Mouse (Mus musculus) embryonic facial prominence, embryonic 15.5 days (tissue): ENCODE measurements around the gene Fbn1. TPM values are rescaled to one million over a fixed set of nuclear protein-coding genes. Genes with fewer than 3 reads are reported as not detected.

Source experiments
- ATAC-seq: fragments of 200-750 bp; cut with Nextera tagmentation; 2 replicates; pipeline ENCODE4 v1.8.0; 2017; ENCODE audit warnings: low read depth, moderate TSS enrichment; ENCODE audit not compliant: insufficient number of reproducible peaks, low FRiP score, low TSS enrichment
- H3K27ac ChIP-seq: fragments of 300-500 bp; sonication (generic); replicated peaks from 2 replicates; pipeline ENCODE4 v1.5.1; 2015; ENCODE audit warnings: mild to moderate bottlenecking, inconsistent platforms
- H3K27me3 ChIP-seq: fragments of 300-500 bp; sonication (generic); 2 replicates; pipeline ENCODE4 v1.6.1; 2015; ENCODE audit warnings: inconsistent platforms
- H3K36me3 ChIP-seq: fragments of 300-500 bp; sonication (generic); 2 replicates; pipeline ENCODE4 v1.6.1; 2015; ENCODE audit warnings: mild to moderate bottlenecking, inconsistent platforms
- H3K4me1 ChIP-seq: fragments of 300-500 bp; sonication (generic); 2 replicates; pipeline ENCODE4 v1.6.1; 2015; ENCODE audit warnings: inconsistent platforms
- H3K4me2 ChIP-seq: fragments of 300-500 bp; sonication (generic); replicated peaks from 2 replicates; pipeline ENCODE4 v1.6.1; 2015; ENCODE audit warnings: mild to moderate bottlenecking, inconsistent platforms
- H3K4me3 ChIP-seq: fragments of 300-500 bp; sonication (generic); replicated peaks from 2 replicates; pipeline ENCODE4 v1.5.1; 2015; ENCODE audit warnings: mild to moderate bottlenecking, inconsistent platforms
- H3K9ac ChIP-seq: fragments of 300-500 bp; sonication (generic); 2 replicates; pipeline ENCODE4 v1.6.1; 2015; ENCODE audit warnings: inconsistent platforms
- H3K9me3 ChIP-seq: fragments of 300-500 bp; sonication (generic); replicated peaks from 2 replicates; pipeline ENCODE4 v1.6.1; 2016; ENCODE audit warnings: inconsistent platforms
- WGBS: fragments of 180-500 bp; shearing (Covaris S2); methylation state at CpG from one replicate; pipeline ENCODE4 v1.1.7; 2015; 5-methylcytosine and 5-hydroxymethylcytosine counted together
- polyA plus RNA-seq: library from polyadenylated mRNA; unstranded; fragments of >200 nt; fragmentation: Nextera tagmentation; extraction: Ambion mirVana; gene quantifications from 2 replicates; pipeline ENCODE4 v1.2.1, GENCODE M21; 2015

The Fbn1 gene
- polyA plus RNA-seq: 24.5 and 27.2 TPM in 2 replicates

DNA sequence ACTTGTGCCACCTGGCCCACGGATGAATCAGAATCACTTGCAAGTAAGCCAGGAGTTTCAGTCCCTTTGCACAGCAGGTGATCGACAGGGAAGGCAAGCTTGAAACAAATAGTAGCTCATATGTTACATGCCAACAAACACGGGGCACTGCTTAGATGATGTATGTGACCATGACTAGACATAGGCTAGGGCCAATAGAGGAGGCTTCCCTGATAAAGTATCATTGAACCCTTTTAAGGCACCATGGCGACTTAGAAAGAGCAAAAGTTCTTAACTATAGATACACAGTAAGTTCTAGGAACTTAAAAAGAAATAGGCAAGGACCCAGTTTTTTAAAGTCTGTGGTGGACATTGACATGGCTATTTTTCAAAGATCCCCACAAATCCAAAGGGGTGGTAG lies at the start of gene Fbn1:
Fbn1 (minus strand) TSS at position 101 of the 400 bp plus-strand sequence.
- H3K27ac ChIP-seq: peak within 1 kb of the TSS; percentile 95
- peak within 1 kb of the TSS; percentile 49 for H3K9ac ChIP-seq
- H3K36me3 ChIP-seq: no peaks in the 10 kb centered on the region
- peak within 1 kb of the TSS; percentile 80 for H3K4me3 ChIP-seq
- H3K9me3 ChIP-seq: no peaks in the 10 kb centered on the region
- H3K27me3 ChIP-seq: no peaks in the 10 kb centered on the region
- WGBS: 84% methylated on average over 4 of the region's 4 CpGs
- H3K4me2 ChIP-seq: peak within 1 kb of the TSS; percentile 88
- peaks cover 15% of the 10 kb centered on the region; the same call in 1 of the 2 replicates for H3K4me1 ChIP-seq
- no peak for ATAC-seq

DNA sequence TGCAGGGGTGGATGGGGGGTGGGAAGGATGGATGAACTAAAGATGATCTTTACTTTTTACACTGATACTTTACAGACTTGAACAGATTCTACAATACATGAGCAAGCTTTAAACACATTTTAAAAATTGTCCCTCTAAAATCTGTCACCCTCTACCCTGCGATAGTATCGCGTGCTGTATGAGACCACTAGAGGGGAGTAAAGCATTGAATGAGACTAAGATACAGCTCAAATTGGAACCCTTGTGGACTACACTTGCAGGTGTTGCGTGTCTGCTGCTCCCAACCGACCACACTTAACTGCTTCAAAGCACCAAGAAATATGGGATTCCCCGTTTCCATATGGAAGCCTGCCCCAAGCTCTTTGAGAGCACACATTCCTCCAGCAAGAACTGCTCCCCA lies 48.0 kb upstream of the Fbn1 start:
- H3K4me1 ChIP-seq: peaks cover 11% of the 10 kb centered on the region
- H3K9ac ChIP-seq: no peak overlapping the region
- 0 out of 2 replicates have a peak, but pooled peaks cover 4% of the 10 kb centered on the region for H3K9me3 ChIP-seq
- WGBS: 68% methylated on average over 6 of the region's 6 CpGs
- H3K27me3 ChIP-seq: no peaks in the 10 kb centered on the region
- ATAC-seq: no peak
- no peak overlapping the region for H3K4me2 ChIP-seq
- no peaks in the 10 kb centered on the region for H3K36me3 ChIP-seq
- no peak overlapping the region for H3K27ac ChIP-seq
- H3K4me3 ChIP-seq: no peak overlapping the region

- Histone ChIP-seq H3K9ac (no peak overlapping the region), H3K4me3 (no peak overlapping the region), H3K36me3 (no peaks in the 10 kb centered on the region), H3K4me2 (no peak overlapping the region), H3K27me3 (no peaks in the 10 kb centered on the region), H3K27ac (no peak overlapping the region), H3K9me3 (no peaks in the 10 kb centered on the region), H3K4me1 (no peaks in the 10 kb centered on the region)
- WGBS: 39% methylated on average over 1 of the region's 1 CpGs
- ATAC-seq: no peak
Observed at GRCm38 (mm10) chr2:125548806-125549578, 41.2 kb upstream of the Fbn1 start.

GRCm38 (mm10) chr2:125544986-125545385 lies 37.2 kb upstream of the Fbn1 start:
- no peaks in the 10 kb centered on the region for H3K4me1 ChIP-seq
- no peak for ATAC-seq
- no peak overlapping the region for H3K4me2 ChIP-seq
- H3K9me3 ChIP-seq: no peaks in the 10 kb centered on the region
- H3K36me3 ChIP-seq: no peaks in the 10 kb centered on the region
- no peak overlapping the region for H3K4me3 ChIP-seq
- no peaks in the 10 kb centered on the region for H3K27me3 ChIP-seq
- 79% methylated on average over 3 of the region's 3 CpGs for WGBS
- H3K9ac ChIP-seq: no peak overlapping the region
- H3K27ac ChIP-seq: no peak overlapping the region

DNA sequence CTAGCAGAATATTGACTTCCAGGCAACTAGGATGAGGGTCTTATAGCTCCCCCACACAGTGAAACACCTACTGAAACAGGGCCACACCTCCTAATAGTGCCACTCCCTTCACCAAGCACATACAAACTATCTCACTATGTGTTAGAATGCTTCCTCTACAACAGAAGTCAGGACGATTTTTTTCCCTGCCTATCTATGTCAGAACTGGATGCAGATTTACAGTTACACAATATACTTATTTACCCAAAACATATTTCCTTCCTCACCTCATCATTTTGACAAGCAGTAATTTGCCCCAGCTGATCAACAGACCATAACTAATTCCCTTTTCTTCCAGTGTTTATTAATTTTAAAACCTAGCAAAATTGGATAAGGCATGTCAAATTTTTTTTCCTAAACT lies 35.9 kb upstream of the Fbn1 start:
- no peaks in the 10 kb centered on the region for H3K9me3 ChIP-seq
- H3K9ac ChIP-seq: no peak overlapping the region
- no peak overlapping the region for H3K27ac ChIP-seq
- WGBS: 41% methylated on average over 1 of the region's 1 CpGs
- no peak overlapping the region for H3K4me3 ChIP-seq
- ATAC-seq: no peak
- no peaks in the 10 kb centered on the region for H3K27me3 ChIP-seq
- H3K4me2 ChIP-seq: no peak overlapping the region
- no peaks in the 10 kb centered on the region for H3K36me3 ChIP-seq
- no peaks in the 10 kb centered on the region for H3K4me1 ChIP-seq

DNA sequence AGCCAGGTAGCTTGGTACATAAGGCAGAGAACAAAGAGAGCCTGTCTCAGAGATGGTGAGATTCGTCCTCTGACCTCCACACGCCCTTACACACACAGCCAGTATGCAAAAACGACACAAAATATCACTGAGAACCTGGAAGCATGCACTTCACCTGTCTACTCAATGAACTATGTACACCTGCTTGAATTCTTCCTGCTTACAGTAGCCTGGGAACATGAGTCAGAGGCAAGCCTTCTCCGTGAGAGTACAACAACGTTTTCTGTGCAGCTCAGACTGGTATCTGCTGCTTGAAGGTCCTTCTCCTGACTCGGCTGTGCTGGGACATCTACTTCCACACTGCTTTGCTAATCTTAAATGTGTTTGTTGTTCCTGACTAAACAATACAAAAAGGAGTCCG lies 33.7 kb upstream of the Fbn1 start:
- no peak for ATAC-seq
- Histone ChIP-seq H3K4me1 (no peaks in the 10 kb centered on the region), H3K4me3 (no peak overlapping the region), H3K36me3 (no peaks in the 10 kb centered on the region), H3K9me3 (no peaks in the 10 kb centered on the region), H3K9ac (no peak overlapping the region), H3K27ac (no peak overlapping the region), H3K4me2 (no peak overlapping the region), H3K27me3 (no peaks in the 10 kb centered on the region)
- WGBS: 71% methylated on average over 7 of the region's 7 CpGs

- 68% methylated on average over 7 of the region's 7 CpGs for WGBS
- no peak overlapping the region for H3K9ac ChIP-seq
- no peak for ATAC-seq
Observed at GRCm38 (mm10) chr2:125540579-125540978, 32.8 kb upstream of the Fbn1 start.

GRCm38 (mm10) chr2:125539640-125540039 lies 31.8 kb upstream of the Fbn1 start:
- H3K4me2 ChIP-seq: no peak overlapping the region
- H3K9ac ChIP-seq: no peak overlapping the region
- no peaks in the 10 kb centered on the region for H3K4me1 ChIP-seq
- H3K4me3 ChIP-seq: no peak overlapping the region
- ATAC-seq: no peak
- no peaks in the 10 kb centered on the region for H3K9me3 ChIP-seq
- no peaks in the 10 kb centered on the region for H3K27me3 ChIP-seq
- H3K36me3 ChIP-seq: no peaks in the 10 kb centered on the region
- H3K27ac ChIP-seq: no peak overlapping the region
- 76% methylated on average over 3 of the region's 3 CpGs for WGBS

More at GRCm38 (mm10) chr2:125540579-125540978, 32.8 kb upstream of the Fbn1 start:
- no peaks in the 10 kb centered on the region for H3K9me3 ChIP-seq
- H3K36me3 ChIP-seq: no peaks in the 10 kb centered on the region
- H3K27me3 ChIP-seq: no peaks in the 10 kb centered on the region
- H3K4me3 ChIP-seq: no peak overlapping the region
- no peak overlapping the region for H3K27ac ChIP-seq
- H3K4me1 ChIP-seq: no peaks in the 10 kb centered on the region
- no peak overlapping the region for H3K4me2 ChIP-seq

DNA sequence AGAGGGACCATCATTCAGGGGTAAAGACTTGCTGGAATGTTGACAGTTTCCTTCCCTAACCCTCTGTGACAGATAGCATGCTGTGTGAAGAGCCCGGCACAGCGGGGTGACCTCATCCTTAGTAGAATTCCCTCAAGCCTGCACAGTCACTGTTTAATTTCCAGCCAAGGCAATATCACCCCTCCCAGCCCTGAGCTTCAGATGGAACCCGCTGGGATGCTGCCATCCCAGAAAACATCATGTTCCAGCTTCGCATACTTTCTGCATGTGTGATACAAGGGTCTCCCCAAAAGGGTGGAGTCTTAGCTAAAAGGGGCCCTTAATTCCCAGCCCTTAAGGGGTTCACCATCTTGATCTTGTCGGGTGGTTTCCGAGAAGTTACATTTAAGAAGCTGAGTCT lies 22.9 kb upstream of the Fbn1 start:
- Histone ChIP-seq H3K4me1 (no peaks in the 10 kb centered on the region; the same call in 1 of the 2 replicates), H3K9ac (no peak overlapping the region), H3K4me3 (no peak overlapping the region), H3K4me2 (no peak overlapping the region), H3K27ac (no peak overlapping the region), H3K9me3 (no peaks in the 10 kb centered on the region), H3K27me3 (no peaks in the 10 kb centered on the region), H3K36me3 (no peaks in the 10 kb centered on the region)
- ATAC-seq: no peak
- 63% methylated on average over 6 of the region's 6 CpGs for WGBS

- Histone ChIP-seq H3K9ac (no peak overlapping the region), H3K27me3 (no peaks in the 10 kb centered on the region), H3K9me3 (no peaks in the 10 kb centered on the region), H3K36me3 (no peaks in the 10 kb centered on the region), H3K4me1 (no peaks in the 10 kb centered on the region; the same call in 1 of the 2 replicates), H3K27ac (no peak overlapping the region), H3K4me3 (no peak overlapping the region), H3K4me2 (no peak overlapping the region)
- ATAC-seq: no peak
- WGBS: 74% methylated on average over 5 of the region's 5 CpGs
Observed at GRCm38 (mm10) chr2:125526566-125526965, 18.8 kb upstream of the Fbn1 start.

DNA sequence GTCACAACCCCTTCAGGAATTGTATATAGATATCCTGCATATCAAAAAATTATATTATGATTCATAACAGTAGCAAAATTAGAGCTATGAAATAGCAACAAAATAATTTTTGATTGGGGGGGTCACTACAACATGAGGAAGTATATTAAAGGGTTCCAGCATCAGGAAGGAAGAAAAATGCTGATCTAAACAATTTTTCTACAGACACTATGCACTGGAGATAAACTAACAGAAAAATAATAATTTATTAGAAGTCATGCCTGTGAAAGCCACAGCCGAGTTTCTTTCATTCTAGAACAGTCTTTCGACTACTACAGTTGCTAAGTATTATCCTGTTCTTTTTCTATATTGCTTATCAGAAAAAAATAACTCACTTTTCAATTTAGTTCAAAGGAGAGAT lies 17.7 kb upstream of the Fbn1 start:
- no peak for ATAC-seq
- H3K27ac ChIP-seq: no peak overlapping the region
- H3K4me1 ChIP-seq: no peaks in the 10 kb centered on the region; the same call in 1 of the 2 replicates
- 82% methylated on average over 2 of the region's 2 CpGs for WGBS
- no peaks in the 10 kb centered on the region for H3K27me3 ChIP-seq
- H3K9me3 ChIP-seq: no peaks in the 10 kb centered on the region
- no peak overlapping the region for H3K4me2 ChIP-seq
- no peak overlapping the region for H3K9ac ChIP-seq
- no peak overlapping the region for H3K4me3 ChIP-seq
- H3K36me3 ChIP-seq: no peaks in the 10 kb centered on the region

- H3K9ac ChIP-seq: no peak overlapping the region
- H3K4me3 ChIP-seq: no peak overlapping the region
- no peak overlapping the region for H3K4me2 ChIP-seq
- WGBS: 20% methylated on average over 4 of the region's 4 CpGs
- H3K27me3 ChIP-seq: no peaks in the 10 kb centered on the region
- H3K27ac ChIP-seq: no peak overlapping the region
- no peaks in the 10 kb centered on the region for H3K4me1 ChIP-seq
- H3K9me3 ChIP-seq: no peaks in the 10 kb centered on the region
- no peaks in the 10 kb centered on the region for H3K36me3 ChIP-seq
- no peak for ATAC-seq
Observed at GRCm38 (mm10) chr2:125516594-125516993, 8.8 kb upstream of the Fbn1 start.
